9 mouse cellular contexts compared by ENCODE assay signal in the genomic region with DNA sequence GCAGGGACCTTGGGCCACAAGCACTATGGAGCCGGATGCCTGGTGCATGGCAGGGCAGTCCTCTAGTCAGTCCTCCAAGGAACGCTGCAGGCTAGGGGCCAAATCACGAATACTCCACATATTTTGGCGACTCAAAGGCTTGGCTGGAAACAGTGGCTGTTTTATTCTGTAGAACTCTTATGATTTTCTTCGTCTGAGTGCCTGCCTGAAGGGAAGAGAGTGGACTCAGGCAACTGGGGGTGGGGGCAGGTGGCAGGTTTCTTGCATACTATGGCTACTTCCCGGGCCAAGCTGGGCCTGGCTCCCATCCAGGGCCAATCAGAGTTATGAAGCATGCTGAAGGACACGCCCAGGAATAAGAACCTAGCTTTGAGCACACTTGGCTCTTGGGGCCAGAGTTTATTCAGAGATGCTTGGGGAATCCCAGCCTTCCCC. TPM values are rescaled to one million over a fixed set of nuclear protein-coding genes. Genes with fewer than 3 reads are reported as not detected.
A peak's percentile ranks its signal among the peaks of the same experiment; 100 is the strongest.
DNase-seq lines count a peak whose midpoint lies in the region; ATAC-seq lines count a peak whose summit lies in the region.
"Had no signal": no experiment of that assay in that cellular context is flagged by ENCODE, and none has a peak within 500 bp of the region (broad histone marks: within the 10 kb centered on the region; RNA-seq: fewer than 3 reads in every experiment).

No protein-coding gene starts in this region.

- WGBS in hindbrain, embryonic 15.5 days, result 56% methylated on average over 7 of the region's 7 CpGs
- 56% methylated on average over 7 of the region's 7 CpGs for WGBS in hindbrain, embryonic 14.5 days
- WGBS in embryonic facial prominence, embryonic 15.5 days, result 35% methylated on average over 7 of the region's 7 CpGs

- no peak overlapping the region for H3K4me2 ChIP-seq in hindbrain, embryonic 15.5 days
- no peak overlapping the region for H3K4me2 ChIP-seq in hindbrain, embryonic 14.5 days (replicated peaks)
- no peak overlapping the region for H3K4me2 ChIP-seq in embryonic facial prominence, embryonic 15.5 days (replicated peaks)

- H3K9me3 ChIP-seq in hindbrain, embryonic 15.5 days, result no peaks in the 10 kb centered on the region
- no peaks in the 10 kb centered on the region for H3K9me3 ChIP-seq in hindbrain, embryonic 14.5 days (ENCODE audit: control insufficient read depth, low read length)
- H3K9me3 ChIP-seq in embryonic facial prominence, embryonic 15.5 days (replicated peaks), result no peaks in the 10 kb centered on the region

- ATAC-seq in hindbrain, embryonic 15.5 days (ENCODE audit: low FRiP score, low read depth), result peak; percentile 47; the same call in 1 of the 2 replicates
- no peak for ATAC-seq in hindbrain, embryonic 14.5 days (ENCODE audit: low FRiP score)
- no peak for ATAC-seq in embryonic facial prominence, embryonic 15.5 days (ENCODE audit: insufficient number of reproducible peaks, low FRiP score, low TSS enrichment, low read depth)
- no peak for ATAC-seq in inflammation-experienced regulatory T-cells, adult 6 months

- no peaks in the 10 kb centered on the region for H3K36me3 ChIP-seq in hindbrain, embryonic 15.5 days
- no peaks in the 10 kb centered on the region for H3K36me3 ChIP-seq in hindbrain, embryonic 14.5 days (replicated peaks; ENCODE audit: control insufficient read depth, insufficient read depth)
- no peaks in the 10 kb centered on the region; the same call in 1 of the 2 replicates for H3K36me3 ChIP-seq in embryonic facial prominence, embryonic 15.5 days

- H3K27me3 ChIP-seq in hindbrain, embryonic 15.5 days, result no peaks in the 10 kb centered on the region
- no peaks in the 10 kb centered on the region for H3K27me3 ChIP-seq in hindbrain, embryonic 14.5 days (ENCODE audit: control insufficient read depth, insufficient read depth, low read length)
- no peaks in the 10 kb centered on the region for H3K27me3 ChIP-seq in embryonic facial prominence, embryonic 15.5 days

- peaks cover 22% of the 10 kb centered on the region for H3K4me1 ChIP-seq in hindbrain, embryonic 15.5 days (replicated peaks)
- peaks cover 12% of the 10 kb centered on the region for H3K4me1 ChIP-seq in hindbrain, embryonic 14.5 days (replicated peaks; ENCODE audit: control insufficient read depth, insufficient read depth, low read length)
- peaks cover 26% of the 10 kb centered on the region for H3K4me1 ChIP-seq in embryonic facial prominence, embryonic 15.5 days

- no peak overlapping the region for H3K27ac ChIP-seq in hindbrain, embryonic 15.5 days (replicated peaks)
- no peak overlapping the region for H3K27ac ChIP-seq in hindbrain, embryonic 14.5 days
- 0 out of 2 replicates have a peak overlapping the region, but pooled peaks have one; percentile 39 for H3K27ac ChIP-seq in embryonic facial prominence, embryonic 15.5 days (replicated peaks)

- DNase-seq in hindbrain, embryonic 14.5 days (ENCODE audit: low spot score), result no peak
- peak; percentile 44 for DNase-seq in kidney, adult 18-20 months
- DNase-seq in lung, postnatal 36 days, result peak; percentile 87
- DNase-seq in cerebellum, postnatal 36 days, result no peak
- DNase-seq in natural killer cell, adult 2 months (ENCODE audit: low spot score in 2 of 2), result no peak
- DNase-seq: embryo, embryonic 11 days had no signal

- no peak overlapping the region for H3K4me3 ChIP-seq in hindbrain, embryonic 15.5 days
- H3K4me3 ChIP-seq in hindbrain, embryonic 14.5 days (replicated peaks; ENCODE audit: low read length), result no peak overlapping the region
- no peak overlapping the region for H3K4me3 ChIP-seq in embryonic facial prominence, embryonic 15.5 days (replicated peaks)

- H3K9ac ChIP-seq in hindbrain, embryonic 15.5 days, result no peak overlapping the region
- H3K9ac ChIP-seq in hindbrain, embryonic 14.5 days, result no peak overlapping the region
- no peak overlapping the region for H3K9ac ChIP-seq in embryonic facial prominence, embryonic 15.5 days

RNA-seq across cellular contexts. Expression of gene Pdgfa, which starts 27.1 kb away (rescaled TPM):
- polyA plus RNA-seq in hindbrain, embryonic 15.5 days (2015; fragmentation: Nextera tagmentation; extraction: Ambion mirVana), result 23.5 and 24.8 TPM in 2 replicates
- polyA plus RNA-seq in hindbrain, embryonic 14.5 days (2014; fragmentation: Nextera tagmentation; extraction: Ambion mirVana), result 24.7 and 30.1 TPM in 2 replicates
- 69.5 and 84.2 TPM in 2 replicates for polyA plus RNA-seq in embryonic facial prominence, embryonic 15.5 days (2015; fragmentation: Nextera tagmentation; extraction: Ambion mirVana)
- polyA plus RNA-seq in inflammation-experienced regulatory T-cells, adult 6 months (2017; shearing (Covaris generic)), result under 1 TPM in 1 of 3 experiments, not detected in 2; 0.35 TPM

Comparison
In these comparisons a context has a peak if more than half of its experiments do, and no peak if none do; other contexts are left out.
1. DNase-seq: peak in kidney, adult 18-20 months (single experiment) and lung, postnatal 36 days (single experiment); none in hindbrain, embryonic 14.5 days (single experiment), cerebellum, postnatal 36 days (0 of 2) and natural killer cell, adult 2 months (0 of 2).
2. RNA of gene Pdgfa, which starts 27.1 kb away (polyA plus RNA-seq): 69.5 to 84.2 TPM in embryonic facial prominence, embryonic 15.5 days, 24.7 to 30.1 TPM in hindbrain, embryonic 14.5 days and 23.5 to 24.8 TPM in hindbrain, embryonic 15.5 days; 0.35 TPM in inflammation-experienced regulatory T-cells, adult 6 months; every median in the first group is over 10 times any median in the second.